In the genomic region with DNA sequence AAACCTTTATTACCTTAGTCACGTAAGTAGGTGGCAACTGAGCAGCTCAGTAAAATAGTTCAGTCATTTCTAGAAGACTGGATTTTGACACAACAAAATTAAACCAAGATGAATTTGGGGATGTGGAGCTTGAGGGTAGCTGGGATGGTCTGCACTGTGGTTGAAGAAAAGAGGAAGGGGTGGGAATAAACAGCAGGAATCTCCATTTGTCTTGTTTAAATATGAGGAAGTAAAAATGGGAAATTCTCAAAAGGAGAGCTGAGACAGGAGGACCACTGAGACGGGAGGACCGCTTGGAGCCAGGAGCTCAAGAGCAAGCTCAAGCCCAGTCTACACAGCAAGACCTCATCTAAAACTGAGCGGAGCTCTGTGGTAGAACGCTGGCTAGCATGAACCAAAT, we compare ENCODE assay signal across 24 mouse cellular contexts.
"Had no signal": no experiment of that assay in that cellular context is flagged by ENCODE, and none has a peak within 500 bp of the region (broad histone marks: within the 10 kb centered on the region; RNA-seq: fewer than 3 reads in every experiment).

No protein-coding gene starts in this region.

- H3K4me3 ChIP-seq: heart, adult 2 months; heart, embryonic 12.5 days; hindbrain, embryonic 10.5 days; hindbrain, embryonic 13.5 days; hindbrain, embryonic 15.5 days; kidney, embryonic 15.5 days; limb, embryonic 13.5 days; limb, embryonic 15.5 days had no signal

- H3K9me3 ChIP-seq: hindbrain, embryonic 13.5 days; hindbrain, embryonic 15.5 days; kidney, embryonic 15.5 days; limb, embryonic 15.5 days had no signal

- DNase-seq: gastrocnemius, postnatal 14 days; gastrocnemius, postnatal 36 days; heart, postnatal 10 days; heart, postnatal 4 days; kidney, adult 11 months; kidney, adult 2 months; kidney, adult 9 months; kidney, postnatal 14 days; kidney, postnatal 36 days; layer of hippocampus, adult 9-11 months; layer of hippocampus, postnatal 36 days; left cerebral cortex, postnatal 4 days had no signal

- ATAC-seq: hindbrain, postnatal 0 days; intestine, embryonic 16.5 days had no signal

- H3K4me1 ChIP-seq: heart, embryonic 12.5 days; hindbrain, embryonic 10.5 days; hindbrain, embryonic 13.5 days; hindbrain, embryonic 15.5 days; limb, embryonic 13.5 days; limb, embryonic 15.5 days had no signal

- H3K36me3 ChIP-seq: heart, embryonic 12.5 days; hindbrain, embryonic 10.5 days; hindbrain, embryonic 13.5 days; hindbrain, embryonic 15.5 days; kidney, embryonic 15.5 days; limb, embryonic 13.5 days; limb, embryonic 15.5 days had no signal

- H3K27me3 ChIP-seq: heart, embryonic 12.5 days; hindbrain, embryonic 13.5 days; hindbrain, embryonic 15.5 days; kidney, embryonic 15.5 days; limb, embryonic 13.5 days; limb, embryonic 15.5 days had no signal

- H3K27ac ChIP-seq: heart, adult 2 months; hindbrain, embryonic 10.5 days; hindbrain, embryonic 13.5 days; hindbrain, embryonic 15.5 days; hindbrain, postnatal 0 days; kidney, embryonic 15.5 days; kidney, postnatal 0 days; limb, embryonic 13.5 days; limb, embryonic 15.5 days; liver, embryonic 14.5 days had no signal
